Comparison of ENCODE assay signal across 20 mouse cellular contexts in genomic region chr2:164076874-164077425, GRCm38 (mm10). TPM values are rescaled to one million over a fixed set of nuclear protein-coding genes. Genes with fewer than 3 reads are reported as not detected.
A peak's percentile ranks its signal among the peaks of the same experiment; 100 is the strongest.
DNase-seq lines count a peak whose midpoint lies in the region; ATAC-seq and TF ChIP-seq lines count a peak whose summit lies in the region.
"Had no signal": no experiment of that assay in that cellular context is flagged by ENCODE, and none has a peak within 500 bp of the region (broad histone marks: within the 10 kb centered on the region; RNA-seq: fewer than 3 reads in every experiment).

No protein-coding gene starts in this region.

- H3K36me3 ChIP-seq in spleen, adult 2 months (ENCODE audit: control insufficient read depth, insufficient read depth, low read length), result peaks cover 14% of the 10 kb centered on the region
- H3K36me3 ChIP-seq in CH12.LX (replicated peaks in 1 of 2; ENCODE audit: control insufficient read depth in 1 of 2, insufficient read depth in 1 of 2, low read length in 1 of 2), result peaks cover 21 to 39% of the 10 kb centered on the region in 2 experiments
- peaks cover 30% of the 10 kb centered on the region for H3K36me3 ChIP-seq in hindbrain, embryonic 10.5 days

- peak overlapping the region; percentile 74; the same call in 1 of the 2 replicates for H3K4me2 ChIP-seq in CH12.LX (ENCODE audit: insufficient read depth, low read depth, poor library complexity, severe bottlenecking)
- H3K4me2 ChIP-seq: embryonic facial prominence, embryonic 12.5 days; forebrain, embryonic 15.5 days; heart, embryonic 15.5 days; hindbrain, embryonic 14.5 days had no signal

- dilution Hi-C loops in CH12.LX (cut with MboI; ENCODE audit: extremely low pct_ligation_motif_present, extremely low pct_unique_long_range_greater_than_20kb, low sequenced_read_pairs), result no loop called here

- H3K9ac ChIP-seq in CH12.LX (ENCODE audit: insufficient read depth, low read depth), result peak overlapping the region; percentile 68; the same call in 1 of the 2 replicates
- H3K9ac ChIP-seq: embryonic facial prominence, embryonic 12.5 days; forebrain, embryonic 15.5 days; heart, embryonic 15.5 days; hindbrain, embryonic 14.5 days had no signal

- H3K27me3 ChIP-seq in spleen, adult 2 months (ENCODE audit: control insufficient read depth, insufficient read depth, low read length), result no peaks in the 10 kb centered on the region
- no peaks in the 10 kb centered on the region for H3K27me3 ChIP-seq in CH12.LX (replicated peaks)
- no peaks in the 10 kb centered on the region for H3K27me3 ChIP-seq in hindbrain, embryonic 10.5 days (ENCODE audit: insufficient read depth, poor library complexity, severe bottlenecking)
- H3K27me3 ChIP-seq: embryonic facial prominence, embryonic 12.5 days; forebrain, embryonic 15.5 days; heart, embryonic 15.5 days had no signal

- peak; percentile 47 for DNase-seq in CD4-positive, CD25-positive, alpha-beta regulatory T cell, adult 2 months (ENCODE audit: low read depth, low spot score)
- DNase-seq in spleen, adult 2 months (ENCODE audit: low read depth in 1 of 2, low spot score in 2 of 2), result no peak
- DNase-seq in spleen, postnatal 4 days (ENCODE audit: low spot score in 2 of 2), result no peak
- no peak for DNase-seq in CH12.LX (ENCODE audit: extremely low read depth)
- peak; percentile 65 for DNase-seq in induced T-regulatory cell, adult 2 months (ENCODE audit: low read depth)
- no peak for DNase-seq in right cerebral cortex, adult 18-20 months
- DNase-seq in hindbrain, embryonic 10.5 days (ENCODE audit: low spot score), result no peak
- DNase-seq: adrenal gland, postnatal 14 days; cerebellum, adult 11-12 months; cerebellum, adult 9-10 months; cerebellum, postnatal 25 days; gastrocnemius, postnatal 10 days; heart, adult 18-20 months; heart, postnatal 14 days had no signal

- TF ChIP-seq POLR2A in spleen, adult 2 months (IDR thresholded peaks at IDR 0.05; ENCODE audit: low read depth, low read length), result no peak
- TF ChIP-seq POLR2A in CH12.LX (IDR thresholded peaks at IDR 0.05; ENCODE audit: low read depth, low read length), result no peak

- in situ Hi-C loops in CH12.LX (cut with MboI; ENCODE audit: low pct_ligation_motif_present, low pct_unique_long_range_greater_than_20kb, low sequenced_read_pairs), result no loop called here

- H3K9me3 ChIP-seq in CH12.LX (replicated peaks; ENCODE audit: low read length), result no peaks in the 10 kb centered on the region
- no peaks in the 10 kb centered on the region for H3K9me3 ChIP-seq in hindbrain, embryonic 10.5 days
- H3K9me3 ChIP-seq: embryonic facial prominence, embryonic 12.5 days; forebrain, embryonic 15.5 days; heart, embryonic 10.5 days; heart, embryonic 15.5 days had no signal

- 0 out of 2 replicates have a peak, but pooled peaks have one; percentile 11 for TF ChIP-seq EP300 in CH12.LX (IDR thresholded peaks at IDR 0.05; ENCODE audit: low read length)

- WGBS in spleen, adult 2 months, result 61% methylated on average over 8 of the region's 8 CpGs
- WGBS in hindbrain, embryonic 10.5 days, result 92% methylated on average over 8 of the region's 8 CpGs

- peaks cover 8% of the 10 kb centered on the region for H3K4me1 ChIP-seq in spleen, adult 2 months (ENCODE audit: control insufficient read depth, insufficient read depth, insufficient read length)
- peaks cover 6 to 68% of the 10 kb centered on the region in 2 experiments for H3K4me1 ChIP-seq in CH12.LX (ENCODE audit: control insufficient read depth in 1 of 2, insufficient read depth in 2 of 2)
- peaks cover 18% of the 10 kb centered on the region for H3K4me1 ChIP-seq in hindbrain, embryonic 10.5 days (replicated peaks)

- peak overlapping the region; percentile 74 for H3K27ac ChIP-seq in spleen, adult 2 months (ENCODE audit: insufficient read depth, low read length)
- H3K27ac ChIP-seq in CH12.LX (ENCODE audit: insufficient read depth, low read depth), result peak overlapping the region; percentile 41
- no peak overlapping the region for H3K27ac ChIP-seq in hindbrain, embryonic 10.5 days
- H3K27ac ChIP-seq: embryonic facial prominence, embryonic 12.5 days; forebrain, embryonic 15.5 days; heart, embryonic 10.5 days; heart, embryonic 15.5 days; hindbrain, embryonic 14.5 days had no signal

- H3K4me3 ChIP-seq in spleen, adult 2 months (ENCODE audit: extremely low read depth, insufficient read depth, insufficient read length), result no peak overlapping the region; the same call in 1 of the 2 replicates
- H3K4me3 ChIP-seq in CH12.LX (replicated peaks in 1 of 3; ENCODE audit: low read depth in 2 of 3, low read length in 2 of 3, poor library complexity in 1 of 3), result peak overlapping the region in 1 of 3 experiments; percentile 0
- H3K4me3 ChIP-seq in hindbrain, embryonic 10.5 days, result no peak overlapping the region
- H3K4me3 ChIP-seq: embryonic facial prominence, embryonic 12.5 days; forebrain, embryonic 15.5 days; heart, embryonic 10.5 days; heart, embryonic 15.5 days had no signal

- H3K79me2 ChIP-seq in CH12.LX (replicated peaks; ENCODE audit: control insufficient read depth, extremely low read depth, insufficient read depth, poor library complexity, severe bottlenecking), result peaks cover 63% of the 10 kb centered on the region

- TF ChIP-seq RAD21 in CH12.LX (IDR thresholded peaks at IDR 0.05; ENCODE audit: low read depth, low read length), result no peak

- no peak for ATAC-seq in CD4-positive, CD25-positive, alpha-beta regulatory T cell, adult 4 months
- ATAC-seq: forebrain, embryonic 15.5 days had no signal

- TF ChIP-seq CTCF in spleen, adult 2 months (IDR thresholded peaks at IDR 0.05; ENCODE audit: extremely low read depth, insufficient read depth, insufficient read length, insufficient replicate concordance), result no peak
- TF ChIP-seq CTCF in CH12.LX (conservative IDR thresholded peaks at IDR 0.05 in 1 of 2, IDR thresholded peaks at IDR 0.05 in 1 of 2; ENCODE audit: low read depth in 2 of 2, low read length in 2 of 2), result no peak

TF ChIP-seq in CH12.LX, 34 proteins besides CTCF, POLR2A, EP300 and RAD21:
- TF ChIP-seq MEF2A (IDR thresholded peaks at IDR 0.05; ENCODE audit: borderline replicate concordance, low read depth, low read length) (no peak), CHD1 (IDR thresholded peaks at IDR 0.05; ENCODE audit: low read depth, low read length) (no peak), BHLHE40 (IDR thresholded peaks at IDR 0.05; ENCODE audit: low read depth, low read length) (0 out of 2 replicates have a peak, but pooled peaks have one; percentile 7), MXI1 (IDR thresholded peaks at IDR 0.05; ENCODE audit: low read depth, low read length) (peak; percentile 28; the same call in 1 of the 2 replicates)

RNA-seq across cellular contexts. Expression of gene Tomm34, which starts 6.0 kb away (rescaled TPM):
- polyA plus RNA-seq in CD4-positive, CD25-positive, alpha-beta regulatory T cell, adult 4 months (2017; shearing (Covaris generic)), result 100 to 1,000 TPM; 132 to 139 TPM
- polyA plus RNA-seq in spleen, adult 2 months (2012; rRNA removed), result 51.7 and 66.0 TPM in 2 replicates
- total RNA-seq in CH12.LX (2012; rRNA removed), result 26.8 and 30.0 TPM in 2 replicates
- 25.6 and 26.5 TPM in 2 replicates for total RNA-seq in CH12.LX (2014; rRNA removed)
- 38.3 and 40.7 TPM in 2 replicates for polyA plus RNA-seq in CH12.LX (2012; ENCODE audit: insufficient read length, low read depth)
- polyA plus RNA-seq in hindbrain, embryonic 10.5 days (2016; fragmentation: Nextera tagmentation; extraction: Ambion mirVana), result 58.3 and 64.3 TPM in 2 replicates

RNA-seq across cellular contexts. Expression of gene Stk4, which starts 6.8 kb away (rescaled TPM):
- 100 to 1,000 TPM; 158 to 175 TPM for polyA plus RNA-seq in CD4-positive, CD25-positive, alpha-beta regulatory T cell, adult 4 months (2017; shearing (Covaris generic))
- 31.6 and 36.9 TPM in 2 replicates for polyA plus RNA-seq in spleen, adult 2 months (2012; rRNA removed)
- total RNA-seq in CH12.LX (2012; rRNA removed), result 53.1 and 64.4 TPM in 2 replicates
- 50.9 and 51.4 TPM in 2 replicates for total RNA-seq in CH12.LX (2014; rRNA removed)
- 77.5 and 78.3 TPM in 2 replicates for polyA plus RNA-seq in CH12.LX (2012; ENCODE audit: insufficient read length, low read depth)
- polyA plus RNA-seq in hindbrain, embryonic 10.5 days (2016; fragmentation: Nextera tagmentation; extraction: Ambion mirVana), result 30.8 and 36.8 TPM in 2 replicates

RNA-seq across cellular contexts. Expression of gene Pabpc1l, which starts 51.7 kb away (rescaled TPM):
- 1 to 10 TPM in 1 of 2 experiments, not detected in 1; 4.4 TPM for polyA plus RNA-seq in CD4-positive, CD25-positive, alpha-beta regulatory T cell, adult 4 months (2017; shearing (Covaris generic))
- polyA plus RNA-seq in spleen, adult 2 months (2012; rRNA removed), result 0.23 and 0.69 TPM in 2 replicates
- total RNA-seq in CH12.LX (2012; rRNA removed) (0.42 and 0.76 TPM in 2 replicates), CH12.LX (2014; rRNA removed) (0.47 and 0.55 TPM in 2 replicates)
- polyA plus RNA-seq in CH12.LX (2012; ENCODE audit: insufficient read length, low read depth), result 0.96 and 2.0 TPM in 2 replicates
- 1.2 and 1.6 TPM in 2 replicates for polyA plus RNA-seq in hindbrain, embryonic 10.5 days (2016; fragmentation: Nextera tagmentation; extraction: Ambion mirVana)

Comparison
In these comparisons a context has a peak if more than half of its experiments do, and no peak if none do; other contexts are left out.
1. DNase-seq: peak in CD4-positive, CD25-positive, alpha-beta regulatory T cell, adult 2 months (single experiment) and induced T-regulatory cell, adult 2 months (single experiment); none in spleen, adult 2 months (0 of 2), spleen, postnatal 4 days (0 of 2), CH12.LX (single experiment), right cerebral cortex, adult 18-20 months (single experiment) and hindbrain, embryonic 10.5 days (single experiment).